Mouse (Mus musculus): ENCODE measurements around the gene Mybpc2. TPM values are rescaled to one million over a fixed set of nuclear protein-coding genes. Genes with fewer than 3 reads are reported as not detected.

The Mybpc2 gene
- polyA plus RNA-seq, 1 experiment = 4.7 TPM

GRCm38 (mm10) chr7:44521710-44522109 is 2.7 kb downstream of the Mybpc2 start:
- Histone ChIP-seq H3K36me3 (ENCODE audit: control insufficient read depth, insufficient read depth) (no peaks in the 10 kb centered on the region), H3K79me2 (ENCODE audit: control insufficient read depth, insufficient read depth) (no peaks in the 10 kb centered on the region), H3K4me2 (ENCODE audit: low read depth) (peak overlapping the region; percentile 52), H3ac (ENCODE audit: control insufficient read depth, insufficient read length) (no peak overlapping the region), H3K4me3 (no peak overlapping the region), H3K27me3 (ENCODE audit: control insufficient read depth, insufficient read depth, insufficient read length) (peaks cover 8% of the 10 kb centered on the region)
- TF ChIP-seq SRF (IDR thresholded peaks at IDR 0.05; ENCODE audit: control insufficient read depth, insufficient read length, low read depth) (no peak), E2F4 (IDR thresholded peaks at IDR 0.05; ENCODE audit: insufficient read depth) (no peak), CEBPB (IDR thresholded peaks at IDR 0.05; ENCODE audit: insufficient read depth, poor library complexity, severe bottlenecking) (no peak)

DNA sequence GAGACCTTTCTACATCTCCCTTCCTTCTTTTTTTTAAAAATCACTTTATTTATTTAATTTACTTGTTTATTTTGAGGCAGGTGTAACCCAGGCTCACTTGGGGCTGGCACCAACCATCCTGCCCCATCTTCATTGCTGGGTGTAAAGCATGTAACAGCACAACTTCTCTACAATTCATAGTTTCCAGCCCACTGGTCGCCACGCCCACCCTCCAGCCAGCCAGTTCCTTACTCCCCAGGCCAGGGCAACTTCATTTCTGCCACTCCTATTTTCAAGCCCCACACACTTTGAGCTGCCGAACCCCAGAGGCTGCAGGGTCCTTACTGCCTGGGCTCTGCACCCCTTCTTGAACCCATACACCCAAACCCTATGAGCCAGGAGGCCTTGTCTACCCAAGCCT is 3.5 kb downstream of the Mybpc2 start:
- TF ChIP-seq MYOG (IDR thresholded peaks at IDR 0.05; ENCODE audit: control insufficient read depth in 1 of 3, insufficient read depth in 1 of 3, insufficient read length in 2 of 3, low read depth in 2 of 3) (no peak), CEBPB (IDR thresholded peaks at IDR 0.05; ENCODE audit: insufficient read depth, poor library complexity, severe bottlenecking) (no peak), MYOD1 (IDR thresholded peaks at IDR 0.05; ENCODE audit: control insufficient read depth in 1 of 3, insufficient read length in 2 of 3, low read depth in 2 of 3) (no peak), USF1 (IDR thresholded peaks at IDR 0.05; ENCODE audit: low read depth) (no peak), POLR2A (IDR thresholded peaks at IDR 0.05; ENCODE audit: insufficient read length, low read depth) (no peak)
- Histone ChIP-seq H3K4me3 (no peak overlapping the region), H3K27me3 (ENCODE audit: control insufficient read depth, insufficient read depth, insufficient read length) (peaks cover 12% of the 10 kb centered on the region), H3K4me2 (ENCODE audit: low read depth) (no peak overlapping the region), H3ac (ENCODE audit: control insufficient read depth, insufficient read length) (no peak overlapping the region), H3K36me3 (ENCODE audit: control insufficient read depth, insufficient read depth) (no peaks in the 10 kb centered on the region), H3K79me2 (ENCODE audit: control insufficient read depth, insufficient read depth) (no peaks in the 10 kb centered on the region)

- H3K27me3 ChIP-seq (ENCODE audit: control insufficient read depth, insufficient read depth, insufficient read length) = peaks cover 25% of the 10 kb centered on the region
- H3K79me2 ChIP-seq (ENCODE audit: control insufficient read depth, insufficient read depth) = no peaks in the 10 kb centered on the region
- no peak for TF ChIP-seq SRF (IDR thresholded peaks at IDR 0.05; ENCODE audit: control insufficient read depth, insufficient read length, low read depth)
- no peak for TF ChIP-seq POLR2A (IDR thresholded peaks at IDR 0.05; ENCODE audit: insufficient read length, low read depth)
- no peak for TF ChIP-seq TCF12 (IDR thresholded peaks at IDR 0.05; ENCODE audit: insufficient read depth, poor library complexity, severe bottlenecking)
- TF ChIP-seq REST (IDR thresholded peaks at IDR 0.05; ENCODE audit: insufficient read depth, insufficient read length) = no peak
- no peak for TF ChIP-seq MYOG (IDR thresholded peaks at IDR 0.05; ENCODE audit: control insufficient read depth in 1 of 3, insufficient read depth in 1 of 3, insufficient read length in 2 of 3, low read depth in 2 of 3)
- no peak for TF ChIP-seq POLR2AphosphoS2 (IDR thresholded peaks at IDR 0.05; ENCODE audit: insufficient read length, low read depth)
- no peak for TF ChIP-seq MYOD1 (IDR thresholded peaks at IDR 0.05; ENCODE audit: control insufficient read depth in 1 of 3, insufficient read length in 2 of 3, low read depth in 2 of 3)
- no peak for TF ChIP-seq USF1 (IDR thresholded peaks at IDR 0.05; ENCODE audit: low read depth)
- no peak for TF ChIP-seq TCF3 (IDR thresholded peaks at IDR 0.05; ENCODE audit: insufficient read length, low read depth)
- no peak for TF ChIP-seq MAX (IDR thresholded peaks at IDR 0.05; ENCODE audit: low read depth)
- no peak for TF ChIP-seq CEBPB (IDR thresholded peaks at IDR 0.05; ENCODE audit: insufficient read depth, poor library complexity, severe bottlenecking)
- no peak for TF ChIP-seq E2F4 (IDR thresholded peaks at IDR 0.05; ENCODE audit: insufficient read depth)
- H3K36me3 ChIP-seq (ENCODE audit: control insufficient read depth, insufficient read depth) = no peaks in the 10 kb centered on the region
- no peak overlapping the region for H3K4me3 ChIP-seq
- no peak overlapping the region for H3ac ChIP-seq (ENCODE audit: control insufficient read depth, insufficient read length)
- no peak overlapping the region for H3K4me2 ChIP-seq (ENCODE audit: low read depth)
Observed at GRCm38 (mm10) chr7:44519240-44519913, 5.1 kb downstream of the Mybpc2 start.

DNA sequence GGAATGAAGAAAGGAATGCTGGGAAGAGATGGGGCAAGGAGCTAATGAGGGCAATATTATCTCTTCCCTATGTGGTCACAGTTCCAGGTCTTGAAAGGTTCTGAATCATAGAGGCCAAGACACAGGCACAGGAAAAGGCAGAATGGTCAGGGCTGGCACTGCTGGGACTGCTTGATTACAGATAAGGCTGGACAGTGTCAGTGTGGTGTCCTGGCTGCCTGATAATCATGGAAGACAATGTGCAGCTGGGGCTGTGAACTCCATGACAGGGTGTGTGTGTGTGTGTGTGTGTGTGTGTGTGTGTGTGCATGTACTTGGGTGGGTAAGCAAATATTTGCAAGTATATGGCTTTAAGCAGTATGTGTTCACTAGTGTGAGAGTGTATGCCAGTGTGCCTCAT is 17.0 kb downstream of the Mybpc2 start:
- H3K79me2 ChIP-seq (ENCODE audit: control insufficient read depth, insufficient read depth) = no peaks in the 10 kb centered on the region
- TF ChIP-seq MYOD1 (IDR thresholded peaks at IDR 0.05; ENCODE audit: control insufficient read depth in 1 of 3, insufficient read length in 2 of 3, low read depth in 2 of 3) = no peak
- no peak for TF ChIP-seq USF1 (IDR thresholded peaks at IDR 0.05; ENCODE audit: low read depth)
- TF ChIP-seq CEBPB (IDR thresholded peaks at IDR 0.05; ENCODE audit: insufficient read depth, poor library complexity, severe bottlenecking) = no peak
- no peak for TF ChIP-seq E2F4 (IDR thresholded peaks at IDR 0.05; ENCODE audit: insufficient read depth)
- no peak for TF ChIP-seq REST (IDR thresholded peaks at IDR 0.05; ENCODE audit: insufficient read depth, insufficient read length)
- no peak for TF ChIP-seq SRF (IDR thresholded peaks at IDR 0.05; ENCODE audit: control insufficient read depth, insufficient read length, low read depth)
- TF ChIP-seq TCF12 (IDR thresholded peaks at IDR 0.05; ENCODE audit: insufficient read depth, poor library complexity, severe bottlenecking) = no peak
- no peak for TF ChIP-seq POLR2A (IDR thresholded peaks at IDR 0.05; ENCODE audit: insufficient read length, low read depth)
- no peak for TF ChIP-seq POLR2AphosphoS2 (IDR thresholded peaks at IDR 0.05; ENCODE audit: insufficient read length, low read depth)
- TF ChIP-seq MAX (IDR thresholded peaks at IDR 0.05; ENCODE audit: low read depth) = no peak
- H3K27me3 ChIP-seq (ENCODE audit: control insufficient read depth, insufficient read depth, insufficient read length) = peaks cover 48% of the 10 kb centered on the region
- no peak overlapping the region for H3ac ChIP-seq (ENCODE audit: control insufficient read depth, insufficient read length)
- no peak overlapping the region for H3K4me2 ChIP-seq (ENCODE audit: low read depth)
- H3K4me3 ChIP-seq = no peak overlapping the region
- H3K36me3 ChIP-seq (ENCODE audit: control insufficient read depth, insufficient read depth) = no peaks in the 10 kb centered on the region

GRCm38 (mm10) chr7:44501563-44502115 is 22.8 kb downstream of the Mybpc2 start:
- Histone ChIP-seq H3K4me3 (no peak overlapping the region), H3ac (ENCODE audit: control insufficient read depth, insufficient read length) (no peak overlapping the region), H3K79me2 (ENCODE audit: control insufficient read depth, insufficient read depth) (no peaks in the 10 kb centered on the region), H3K36me3 (ENCODE audit: control insufficient read depth, insufficient read depth) (no peaks in the 10 kb centered on the region), H3K27me3 (ENCODE audit: control insufficient read depth, insufficient read depth, insufficient read length) (peaks cover 17% of the 10 kb centered on the region), H3K4me2 (ENCODE audit: low read depth) (no peak overlapping the region)
- TF ChIP-seq CEBPB (IDR thresholded peaks at IDR 0.05; ENCODE audit: insufficient read depth, poor library complexity, severe bottlenecking) = no peak
- TF ChIP-seq TCF3 (IDR thresholded peaks at IDR 0.05; ENCODE audit: insufficient read length, low read depth) = no peak
- TF ChIP-seq MAX (IDR thresholded peaks at IDR 0.05; ENCODE audit: low read depth) = no peak
- TF ChIP-seq E2F4 (IDR thresholded peaks at IDR 0.05; ENCODE audit: insufficient read depth) = no peak
- TF ChIP-seq USF1 (IDR thresholded peaks at IDR 0.05; ENCODE audit: low read depth) = no peak
- no peak for TF ChIP-seq POLR2AphosphoS2 (IDR thresholded peaks at IDR 0.05; ENCODE audit: insufficient read length, low read depth)
- TF ChIP-seq POLR2A (IDR thresholded peaks at IDR 0.05; ENCODE audit: insufficient read length, low read depth) = no peak
- no peak for TF ChIP-seq MYOG (IDR thresholded peaks at IDR 0.05; ENCODE audit: control insufficient read depth in 1 of 3, insufficient read depth in 1 of 3, insufficient read length in 2 of 3, low read depth in 2 of 3)
- TF ChIP-seq REST (IDR thresholded peaks at IDR 0.05; ENCODE audit: insufficient read depth, insufficient read length) = no peak
- no peak for TF ChIP-seq SRF (IDR thresholded peaks at IDR 0.05; ENCODE audit: control insufficient read depth, insufficient read length, low read depth)
- no peak for TF ChIP-seq MYOD1 (IDR thresholded peaks at IDR 0.05; ENCODE audit: control insufficient read depth in 1 of 3, insufficient read length in 2 of 3, low read depth in 2 of 3)
- TF ChIP-seq TCF12 (IDR thresholded peaks at IDR 0.05; ENCODE audit: insufficient read depth, poor library complexity, severe bottlenecking) = no peak
